In the genomic region with DNA sequence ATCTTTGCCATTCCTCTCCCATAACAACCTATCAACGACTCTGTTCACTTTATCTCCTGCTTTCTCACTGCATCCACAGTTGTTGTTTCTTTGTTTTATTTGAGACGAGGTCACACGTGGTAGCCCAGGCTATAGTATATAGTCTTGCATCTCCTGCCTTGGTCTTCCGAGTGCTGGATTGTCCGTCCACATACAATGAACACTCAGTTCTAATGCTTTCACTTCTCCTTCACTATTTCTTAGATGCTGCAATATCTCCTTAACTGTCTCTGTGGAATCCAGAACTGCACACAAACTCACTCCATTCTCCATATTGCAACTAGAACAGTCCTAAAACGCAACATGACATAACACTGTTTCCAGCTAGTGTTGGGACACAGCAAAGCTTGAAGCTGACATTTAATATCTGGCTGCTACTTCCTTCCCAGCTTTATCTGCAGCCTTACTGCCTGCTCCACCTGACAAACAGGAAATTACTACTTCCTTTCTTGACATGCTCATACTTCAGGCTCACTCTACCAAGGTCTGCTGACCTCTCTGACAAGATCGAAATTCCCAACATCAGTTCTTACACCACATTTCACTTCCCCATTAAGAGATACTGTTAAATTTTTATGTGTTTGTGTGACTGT, we compare ENCODE assay signal across 8 mouse cellular contexts. TPM values are rescaled to one million over a fixed set of nuclear protein-coding genes. Genes with fewer than 3 reads are reported as not detected.
DNase-seq lines count a peak whose midpoint lies in the region; ATAC-seq lines count a peak whose summit lies in the region.

No protein-coding gene starts in this region.

- peak overlapping the region; percentile 74 for H3K27ac ChIP-seq in heart, embryonic 11.5 days (ENCODE audit: low read depth, low read length)
- H3K27ac ChIP-seq in heart, embryonic 16.5 days (ENCODE audit: low read length): peak overlapping the region; percentile 77
- no peak overlapping the region for H3K27ac ChIP-seq in forebrain, embryonic 12.5 days

- ATAC-seq in heart, embryonic 11.5 days (replicated peaks; ENCODE audit: insufficient number of reproducible peaks, low FRiP score, low TSS enrichment): no peak; the same call in 1 of the 2 replicates
- ATAC-seq in heart, embryonic 16.5 days (replicated peaks; ENCODE audit: extremely low read depth, insufficient read depth, low FRiP score): peak; percentile 65
- no peak for ATAC-seq in forebrain, embryonic 12.5 days (ENCODE audit: low FRiP score)

- H3K9ac ChIP-seq in heart, embryonic 11.5 days (ENCODE audit: low read depth, low read length): no peak overlapping the region
- no peak overlapping the region for H3K9ac ChIP-seq in heart, embryonic 16.5 days (ENCODE audit: low read length)
- no peak overlapping the region for H3K9ac ChIP-seq in forebrain, embryonic 12.5 days

- WGBS in heart, embryonic 11.5 days (ENCODE audit: insufficient replicate concordance): 59% methylated on average over 7 of the region's 7 CpGs
- WGBS in heart, embryonic 16.5 days: 47% methylated on average over 7 of the region's 7 CpGs
- WGBS in forebrain, embryonic 12.5 days: 88% methylated on average over 7 of the region's 7 CpGs

- no peak for DNase-seq in heart, postnatal 4 days
- DNase-seq in CD4-positive, CD25-positive, alpha-beta regulatory T cell, adult 2 months (ENCODE audit: low read depth, low spot score): peak; percentile 56
- peak; percentile 53 for DNase-seq in lung, postnatal 25 days (ENCODE audit: low spot score)
- DNase-seq in gastrocnemius, postnatal 36 days: no peak
- no peak for DNase-seq in gastrocnemius, adult 8-10 months (ENCODE audit: low spot score in 2 of 2)

- H3K36me3 ChIP-seq in heart, embryonic 11.5 days (ENCODE audit: control insufficient read depth, insufficient read depth, low read length): no peaks in the 10 kb centered on the region
- no peaks in the 10 kb centered on the region for H3K36me3 ChIP-seq in heart, embryonic 16.5 days (ENCODE audit: control insufficient read depth, insufficient read depth)
- H3K36me3 ChIP-seq in forebrain, embryonic 12.5 days (replicated peaks): 0 out of 2 replicates have a peak, but pooled peaks cover 4% of the 10 kb centered on the region

- no peaks in the 10 kb centered on the region for H3K9me3 ChIP-seq in heart, embryonic 11.5 days (replicated peaks; ENCODE audit: control insufficient read depth, low read length)
- H3K9me3 ChIP-seq in heart, embryonic 16.5 days (replicated peaks; ENCODE audit: control insufficient read depth, low read length): no peaks in the 10 kb centered on the region
- no peaks in the 10 kb centered on the region for H3K9me3 ChIP-seq in forebrain, embryonic 12.5 days

- no peak overlapping the region for H3K4me3 ChIP-seq in heart, embryonic 11.5 days (ENCODE audit: low read depth, low read length)
- H3K4me3 ChIP-seq in heart, embryonic 16.5 days (ENCODE audit: low read length): no peak overlapping the region
- no peak overlapping the region for H3K4me3 ChIP-seq in forebrain, embryonic 12.5 days (replicated peaks)

- no peaks in the 10 kb centered on the region for H3K27me3 ChIP-seq in heart, embryonic 11.5 days (ENCODE audit: control insufficient read depth, insufficient read depth, low read length)
- no peaks in the 10 kb centered on the region for H3K27me3 ChIP-seq in heart, embryonic 16.5 days (ENCODE audit: control insufficient read depth, insufficient read depth, low read length)
- H3K27me3 ChIP-seq in forebrain, embryonic 12.5 days: no peaks in the 10 kb centered on the region

- no peaks in the 10 kb centered on the region for H3K4me1 ChIP-seq in heart, embryonic 11.5 days (ENCODE audit: control insufficient read depth, insufficient read depth, low read length)
- peaks cover 3% of the 10 kb centered on the region for H3K4me1 ChIP-seq in heart, embryonic 16.5 days (ENCODE audit: control insufficient read depth, insufficient read depth, low read length)
- no peaks in the 10 kb centered on the region for H3K4me1 ChIP-seq in forebrain, embryonic 12.5 days

- no peak overlapping the region for H3K4me2 ChIP-seq in heart, embryonic 11.5 days
- no peak overlapping the region for H3K4me2 ChIP-seq in heart, embryonic 16.5 days (ENCODE audit: low read depth, low read length)
- H3K4me2 ChIP-seq in forebrain, embryonic 12.5 days: no peak overlapping the region

- intact Hi-C loops in gastrocnemius, postnatal 36 days (cut with DNase I): no loop called here

RNA-seq across cellular contexts. Expression of a gene that starts 13.3 kb away (rescaled TPM):
- 6.7 and 8.3 TPM in 2 replicates for polyA plus RNA-seq in heart, embryonic 11.5 days (2014; fragmentation: Nextera tagmentation; extraction: Ambion mirVana)
- 1 to 10 TPM; 6.9 to 8.7 TPM for total RNA-seq in heart, postnatal 4 days (2021)
- polyA plus RNA-seq in heart, embryonic 16.5 days (2015; fragmentation: Nextera tagmentation; extraction: Ambion mirVana): 6.4 and 7.4 TPM in 2 replicates
- total RNA-seq in gastrocnemius, postnatal 36 days (2021): 1 to 10 TPM; 6.5 to 7.0 TPM
- polyA plus RNA-seq in forebrain, embryonic 12.5 days (2016; fragmentation: Nextera tagmentation; extraction: Ambion mirVana): 11.0 and 11.2 TPM in 2 replicates
- 10 to 100 TPM; 10.8 to 12.1 (median 11.7) TPM for total RNA-seq in gastrocnemius, adult 8-10 months (2022)

RNA-seq across cellular contexts. Expression of a gene that starts 31.1 kb away (rescaled TPM):
- 68.6 and 70.6 TPM in 2 replicates for polyA plus RNA-seq in heart, embryonic 11.5 days (2014; fragmentation: Nextera tagmentation; extraction: Ambion mirVana)
- 10 to 100 TPM; 20.9 to 24.0 TPM for total RNA-seq in heart, postnatal 4 days (2021)
- polyA plus RNA-seq in heart, embryonic 16.5 days (2015; fragmentation: Nextera tagmentation; extraction: Ambion mirVana): 63.2 and 71.1 TPM in 2 replicates
- 10 to 100 TPM; 38.0 to 38.6 TPM for total RNA-seq in gastrocnemius, postnatal 36 days (2021)
- 62.1 and 62.2 TPM in 2 replicates for polyA plus RNA-seq in forebrain, embryonic 12.5 days (2016; fragmentation: Nextera tagmentation; extraction: Ambion mirVana)
- total RNA-seq in gastrocnemius, adult 8-10 months (2022): 10 to 100 TPM; 53.5 to 69.6 (median 58.9) TPM

RNA-seq across cellular contexts. Expression of a gene that starts 31.3 kb away (rescaled TPM):
- polyA plus RNA-seq in heart, embryonic 11.5 days (2014; fragmentation: Nextera tagmentation; extraction: Ambion mirVana): 0.69 and 0.93 TPM in 2 replicates
- 1 to 10 TPM in 1 of 2 experiments, under 1 TPM in 1; 0.98 to 1.2 TPM for total RNA-seq in heart, postnatal 4 days (2021)
- 2.1 and 2.2 TPM in 2 replicates for polyA plus RNA-seq in heart, embryonic 16.5 days (2015; fragmentation: Nextera tagmentation; extraction: Ambion mirVana)
- total RNA-seq in gastrocnemius, postnatal 36 days (2021): 1 to 10 TPM in 1 of 2 experiments, under 1 TPM in 1; 0.72 to 1.0 TPM
- 1.1 and 1.6 TPM in 2 replicates for polyA plus RNA-seq in forebrain, embryonic 12.5 days (2016; fragmentation: Nextera tagmentation; extraction: Ambion mirVana)
- total RNA-seq in gastrocnemius, adult 8-10 months (2022): 1 to 10 TPM; 1.6 to 2.2 (median 1.8) TPM

RNA-seq across cellular contexts. Expression of a gene that starts 37.8 kb away (rescaled TPM):
- polyA plus RNA-seq in heart, embryonic 11.5 days (2014; fragmentation: Nextera tagmentation; extraction: Ambion mirVana): 60.4 and 60.6 TPM in 2 replicates
- 10 to 100 TPM; 55.0 to 55.9 TPM for total RNA-seq in heart, postnatal 4 days (2021)
- 57.6 and 68.6 TPM in 2 replicates for polyA plus RNA-seq in heart, embryonic 16.5 days (2015; fragmentation: Nextera tagmentation; extraction: Ambion mirVana)
- 10 to 100 TPM; 51.0 to 54.7 TPM for total RNA-seq in gastrocnemius, postnatal 36 days (2021)
- 94.6 and 98.3 TPM in 2 replicates for polyA plus RNA-seq in forebrain, embryonic 12.5 days (2016; fragmentation: Nextera tagmentation; extraction: Ambion mirVana)
- total RNA-seq in gastrocnemius, adult 8-10 months (2022): 10 to 100 TPM; 50.2 to 68.0 (median 60.0) TPM

Comparison
In these comparisons a context has a peak if more than half of its experiments do, and no peak if none do; other contexts are left out.
1. DNase-seq: peak in CD4-positive, CD25-positive, alpha-beta regulatory T cell, adult 2 months (single experiment) and lung, postnatal 25 days (single experiment); none in heart, postnatal 4 days (single experiment), gastrocnemius, postnatal 36 days (0 of 2) and gastrocnemius, adult 8-10 months (0 of 2).